In genomic region chr10:75510446-75510845, GRCm38 (mm10) we compare ENCODE assay signal across 14 mouse cellular contexts. TPM values are rescaled to one million over a fixed set of nuclear protein-coding genes. Genes with fewer than 3 reads are reported as not detected.
A peak's percentile ranks its signal among the peaks of the same experiment; 100 is the strongest.
DNase-seq lines count a peak whose midpoint lies in the region; ATAC-seq lines count a peak whose summit lies in the region.
"Had no signal": no experiment of that assay in that cellular context is flagged by ENCODE, and none has a peak within 500 bp of the region (broad histone marks: within the 10 kb centered on the region; RNA-seq: fewer than 3 reads in every experiment).

No protein-coding gene starts in this region.

- H3K4me1 ChIP-seq in midbrain, embryonic 11.5 days (ENCODE audit: control insufficient read depth, insufficient read depth, low read length) = no peaks in the 10 kb centered on the region
- H3K4me1 ChIP-seq: forebrain, embryonic 15.5 days had no signal

- H3K36me3 ChIP-seq in midbrain, embryonic 11.5 days (ENCODE audit: control insufficient read depth, insufficient read depth, low read length) = peaks cover 25% of the 10 kb centered on the region

- no peak overlapping the region for H3K4me3 ChIP-seq in midbrain, embryonic 11.5 days (ENCODE audit: low read depth, low read length)
- H3K4me3 ChIP-seq: embryonic facial prominence, embryonic 10.5 days; forebrain, embryonic 15.5 days had no signal

- 93% methylated on average over 7 of the region's 7 CpGs for WGBS in midbrain, embryonic 11.5 days

- H3K27me3 ChIP-seq in midbrain, embryonic 11.5 days (ENCODE audit: control insufficient read depth, insufficient read depth, low read length) = no peaks in the 10 kb centered on the region
- H3K27me3 ChIP-seq: forebrain, embryonic 15.5 days had no signal

- H3K27ac ChIP-seq in midbrain, embryonic 11.5 days (ENCODE audit: low read depth, low read length) = no peak overlapping the region
- H3K27ac ChIP-seq: embryonic facial prominence, embryonic 10.5 days; forebrain, embryonic 15.5 days had no signal

- ATAC-seq in midbrain, embryonic 11.5 days (ENCODE audit: low FRiP score) = no peak
- no peak for ATAC-seq in CD4-positive, CD25-positive, alpha-beta regulatory T cell, adult 4 months
- ATAC-seq: forebrain, embryonic 15.5 days; midbrain, embryonic 16.5 days had no signal

- no peak overlapping the region for H3K9ac ChIP-seq in midbrain, embryonic 11.5 days (ENCODE audit: low read length)
- H3K9ac ChIP-seq: forebrain, embryonic 15.5 days had no signal

- intact Hi-C loops in left cerebral cortex, postnatal 4 days (cut with DNase I) = no loop called here

- H3K9me3 ChIP-seq in midbrain, embryonic 11.5 days (ENCODE audit: control insufficient read depth, low read length) = no peaks in the 10 kb centered on the region
- H3K9me3 ChIP-seq: embryonic facial prominence, embryonic 10.5 days; forebrain, embryonic 15.5 days had no signal

- peak; percentile 59 to 87 for DNase-seq in adrenal gland, adult (ENCODE audit: inconsistent age in 2 of 2, low spot score in 1 of 2)
- no peak for DNase-seq in adrenal gland, postnatal 4 days (ENCODE audit: low spot score in 2 of 2)
- peak; percentile 34 for DNase-seq in left cerebral cortex, postnatal 4 days
- DNase-seq in left cerebral cortex, adult 9 months (ENCODE audit: low spot score in 2 of 2) = no peak
- peak; percentile 79 to 86 for DNase-seq in cerebellum, postnatal 25 days
- DNase-seq in heart, postnatal 4 days = peak; percentile 58
- no peak for DNase-seq in midbrain, embryonic 11.5 days (ENCODE audit: low spot score, missing footprints)
- DNase-seq: lung, postnatal 10 days; thymus, postnatal 36 days had no signal

- H3K4me2 ChIP-seq in midbrain, embryonic 11.5 days = no peak overlapping the region
- H3K4me2 ChIP-seq: forebrain, embryonic 15.5 days had no signal

RNA-seq across cellular contexts. Expression of gene Snrpd3, which starts 6.9 kb away (rescaled TPM):
- 100 to 1,000 TPM; 114 to 124 TPM for total RNA-seq in adrenal gland, postnatal 4 days (2021)
- total RNA-seq in left cerebral cortex, postnatal 4 days (2021) = 100 to 1,000 TPM; 119 to 120 TPM
- total RNA-seq in heart, postnatal 4 days (2021) = 100 to 1,000 TPM in 1 of 2 experiments, 10 to 100 TPM in 1; 94.4 to 103 TPM
- polyA plus RNA-seq in midbrain, embryonic 11.5 days (2014; fragmentation: Nextera tagmentation; extraction: Ambion mirVana) = 199 and 208 TPM in 2 replicates
- polyA plus RNA-seq in CD4-positive, CD25-positive, alpha-beta regulatory T cell, adult 4 months (2017; shearing (Covaris generic)) = 100 to 1,000 TPM; 103 to 218 TPM

RNA-seq across cellular contexts. Expression of gene Gucd1, which starts 7.3 kb away (rescaled TPM):
- 10 to 100 TPM; 42.4 to 44.6 TPM for total RNA-seq in adrenal gland, postnatal 4 days (2021)
- total RNA-seq in left cerebral cortex, postnatal 4 days (2021) = 10 to 100 TPM; 21.5 to 23.8 TPM
- total RNA-seq in heart, postnatal 4 days (2021) = 10 to 100 TPM; 36.4 to 42.8 TPM
- polyA plus RNA-seq in midbrain, embryonic 11.5 days (2014; fragmentation: Nextera tagmentation; extraction: Ambion mirVana) = 27.8 and 36.0 TPM in 2 replicates
- 10 to 100 TPM; 16.2 to 23.0 TPM for polyA plus RNA-seq in CD4-positive, CD25-positive, alpha-beta regulatory T cell, adult 4 months (2017; shearing (Covaris generic))

RNA-seq across cellular contexts. Expression of gene Lrrc75b, which starts 49.7 kb away (rescaled TPM):
- 1 to 10 TPM; 1.8 to 4.0 TPM for total RNA-seq in adrenal gland, postnatal 4 days (2021)
- 10 to 100 TPM; 46.4 to 49.0 TPM for total RNA-seq in left cerebral cortex, postnatal 4 days (2021)
- total RNA-seq in heart, postnatal 4 days (2021) = 1 to 10 TPM; 1.5 TPM
- 3.3 and 4.1 TPM in 2 replicates for polyA plus RNA-seq in midbrain, embryonic 11.5 days (2014; fragmentation: Nextera tagmentation; extraction: Ambion mirVana)
- under 1 TPM in 1 of 2 experiments, not detected in 1; 0.40 TPM for polyA plus RNA-seq in CD4-positive, CD25-positive, alpha-beta regulatory T cell, adult 4 months (2017; shearing (Covaris generic))
- total RNA-seq: hematopoietic stem cell, adult 5-6 weeks had no signal

RNA-seq across cellular contexts. Expression of gene Ggt1, which starts 51.0 kb away (rescaled TPM):
- total RNA-seq in adrenal gland, postnatal 4 days (2021) = 10 to 100 TPM in 1 of 2 experiments, 1 to 10 TPM in 1; 1.2 to 39.0 TPM
- total RNA-seq in left cerebral cortex, postnatal 4 days (2021) = 1 to 10 TPM; 3.1 to 3.5 TPM
- total RNA-seq in heart, postnatal 4 days (2021) = under 1 TPM in 1 of 2 experiments, not detected in 1; 0.38 TPM
- polyA plus RNA-seq in midbrain, embryonic 11.5 days (2014; fragmentation: Nextera tagmentation; extraction: Ambion mirVana) = 1.5 and 2.1 TPM in 2 replicates
- polyA plus RNA-seq in CD4-positive, CD25-positive, alpha-beta regulatory T cell, adult 4 months (2017; shearing (Covaris generic)) = 1 to 10 TPM; 2.8 to 4.0 TPM

Comparison
In these comparisons a context has a peak if more than half of its experiments do, and no peak if none do; other contexts are left out.
1. DNase-seq: peak in adrenal gland, adult (2 of 2), left cerebral cortex, postnatal 4 days (single experiment), cerebellum, postnatal 25 days (2 of 2) and heart, postnatal 4 days (single experiment); none in adrenal gland, postnatal 4 days (0 of 2), left cerebral cortex, adult 9 months (0 of 2) and midbrain, embryonic 11.5 days (single experiment).
2. RNA of gene Lrrc75b, which starts 49.7 kb away (total RNA-seq): 46.4 to 49.0 TPM in left cerebral cortex, postnatal 4 days; 1.8 to 4.0 TPM in adrenal gland, postnatal 4 days and 1.5 TPM in heart, postnatal 4 days; every median in the first group is over 4 times any median in the second.